Mouse (Mus musculus): ENCODE measurements at regions not wholly inside any gene's neighbourhood (a gene's known extent, or its start where the extent isn't known, plus 50 kb on each side); places are given as distances from the start of the nearest gene placed in this dataset.

DNA sequence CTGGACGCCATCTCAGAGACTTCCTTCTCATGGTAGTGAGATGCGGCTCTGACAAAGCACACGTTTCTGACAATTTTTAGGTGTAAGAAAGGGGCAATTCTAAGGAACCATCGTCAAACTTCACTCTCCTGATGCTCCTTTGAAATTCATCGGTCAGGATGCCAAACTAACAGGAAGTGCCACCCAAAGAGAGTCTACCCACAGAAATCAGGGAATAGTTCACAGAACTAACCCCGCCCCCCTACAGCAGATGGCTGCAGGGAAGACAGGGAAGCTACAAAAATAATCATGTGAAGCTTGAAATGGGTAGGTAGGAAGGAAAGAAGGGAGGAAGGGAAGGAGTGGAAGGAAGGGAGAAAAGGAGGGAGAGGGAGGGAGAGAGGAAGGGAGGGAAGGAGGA is 240.1 kb upstream of the Eif4g2 start:
- DNase-seq, result no peak

- no peak for DNase-seq
These were observed 237.1 kb upstream of the Eif4g2 start for GRCm38 (mm10) chr7:111319917-111320316.

DNA sequence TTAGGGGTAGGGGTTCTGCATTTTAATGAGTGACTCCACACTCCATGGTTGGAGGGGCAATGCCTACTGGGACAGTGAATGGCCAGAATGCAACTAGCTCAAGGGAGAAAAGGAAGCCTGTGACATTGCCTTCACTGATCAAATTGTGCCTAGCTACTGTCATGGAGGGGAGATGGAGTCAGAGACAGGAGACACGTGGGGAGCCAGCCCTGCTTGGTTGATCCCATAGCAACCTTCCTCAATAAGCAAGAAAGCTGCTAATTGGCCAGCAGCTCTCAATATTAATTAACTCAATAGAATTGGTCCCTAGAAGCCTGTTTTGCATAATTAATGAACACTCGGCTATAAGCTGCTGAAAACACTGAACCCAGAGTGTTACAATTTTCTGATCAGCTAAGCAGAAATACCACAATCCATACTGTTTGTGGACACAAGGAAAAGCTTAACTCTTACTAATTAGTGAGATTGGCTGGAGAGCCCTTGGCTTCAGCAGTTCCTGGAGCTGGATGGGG is 233.7 kb upstream of the Eif4g2 start:
- DNase-seq, result no peak

DNA sequence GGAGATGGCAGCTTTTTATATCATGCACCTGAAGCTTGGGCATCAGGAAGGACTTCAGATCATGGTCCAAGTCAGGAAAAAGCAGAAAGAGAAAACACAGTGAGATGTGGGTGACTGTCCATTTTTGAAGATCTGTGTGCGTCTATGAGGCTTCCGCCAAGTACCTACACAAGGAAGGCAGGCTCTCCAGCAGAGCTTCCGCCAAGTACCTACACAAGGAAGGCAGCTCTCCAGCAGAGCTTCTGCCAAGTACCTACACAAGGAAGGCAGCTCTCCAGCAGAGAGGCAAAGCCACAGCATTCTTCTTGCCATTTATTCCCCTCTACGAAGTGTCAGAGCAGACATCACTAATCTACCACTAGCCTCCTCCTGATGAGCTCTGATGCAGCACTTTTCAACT is 231.1 kb upstream of the Eif4g2 start:
- DNase-seq, result no peak

- peak in 1 of 2 experiments; percentile 44 for DNase-seq
These were observed 222.4 kb upstream of the Eif4g2 start for GRCm38 (mm10) chr7:111305196-111305595.

DNA sequence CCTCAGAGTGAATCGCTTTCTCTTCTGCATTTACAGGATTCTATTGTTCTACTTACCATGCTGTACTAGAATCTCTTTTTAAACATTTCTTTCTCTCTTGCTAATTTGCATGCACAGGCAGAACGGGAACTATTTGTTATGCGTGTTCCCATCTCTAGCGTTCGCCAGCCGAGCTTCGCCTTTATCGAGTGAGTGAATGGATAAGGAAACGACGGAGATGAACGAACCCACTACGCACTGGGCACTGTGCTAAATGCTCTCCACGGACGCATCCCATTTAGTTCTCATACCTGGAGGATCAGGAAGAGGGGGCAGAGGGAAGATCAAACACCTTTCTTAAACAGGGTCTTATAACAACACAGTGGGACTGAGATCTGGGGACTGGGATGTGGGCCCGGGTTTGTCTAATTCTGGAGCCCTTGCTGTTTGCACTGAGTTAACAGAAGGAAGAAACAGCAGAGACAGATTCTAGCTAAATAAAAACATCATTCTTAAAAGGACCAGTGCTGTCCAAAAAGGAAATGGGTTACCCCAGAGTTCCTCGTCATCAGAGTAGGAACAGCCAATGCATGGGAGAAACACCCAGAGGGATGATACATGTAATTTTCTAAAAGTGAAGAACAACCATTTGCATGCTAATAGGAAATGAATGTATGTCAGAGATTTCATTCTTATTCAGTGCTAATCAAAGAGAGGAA is 219.1 kb upstream of the Eif4g2 start:
- DNase-seq, result no peak

GRCm38 (mm10) chr7:111297174-111297902 is 214.5 kb upstream of the Eif4g2 start:
- peak in 1 of 2 experiments; percentile 23 for DNase-seq

DNA sequence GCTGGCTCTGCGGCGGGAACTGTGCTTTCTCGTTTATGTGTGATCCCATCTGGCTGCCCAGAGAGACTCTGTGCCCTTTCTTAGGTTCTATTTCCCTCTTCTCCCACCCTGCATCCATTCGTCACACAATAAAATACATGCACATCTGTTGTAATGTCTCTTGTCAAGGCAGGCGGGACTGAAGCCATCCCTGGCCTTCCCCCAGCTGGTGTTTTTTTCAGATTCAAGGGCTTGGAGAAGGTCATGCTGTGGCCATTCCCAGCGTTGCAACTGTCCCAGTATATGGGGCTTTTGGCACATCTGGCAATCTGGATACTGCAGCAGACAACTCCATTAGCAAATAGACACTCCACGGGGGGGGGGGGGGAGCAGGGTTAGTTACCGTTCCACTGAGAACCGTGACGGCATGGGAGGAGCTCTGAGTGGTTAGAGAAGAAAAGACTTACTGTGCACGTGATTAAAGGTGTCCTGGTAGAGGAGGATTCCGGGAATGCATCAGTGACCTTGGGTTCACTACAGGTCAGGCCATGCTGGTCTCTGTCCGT is 200.7 kb upstream of the Eif4g2 start:
- DNase-seq, result no peak

GRCm38 (mm10) chr7:111282314-111282713 is 199.5 kb upstream of the Eif4g2 start:
- DNase-seq, result peak; percentile 71 to 74

- no peak for DNase-seq
These were observed 194.9 kb upstream of the Eif4g2 start for GRCm38 (mm10) chr7:111277703-111278102.

GRCm38 (mm10) chr7:111273839-111274238 is 191.0 kb upstream of the Eif4g2 start:
- DNase-seq, result no peak

GRCm38 (mm10) chr7:111270874-111271273 is 188.0 kb upstream of the Eif4g2 start:
- DNase-seq, result no peak

DNA sequence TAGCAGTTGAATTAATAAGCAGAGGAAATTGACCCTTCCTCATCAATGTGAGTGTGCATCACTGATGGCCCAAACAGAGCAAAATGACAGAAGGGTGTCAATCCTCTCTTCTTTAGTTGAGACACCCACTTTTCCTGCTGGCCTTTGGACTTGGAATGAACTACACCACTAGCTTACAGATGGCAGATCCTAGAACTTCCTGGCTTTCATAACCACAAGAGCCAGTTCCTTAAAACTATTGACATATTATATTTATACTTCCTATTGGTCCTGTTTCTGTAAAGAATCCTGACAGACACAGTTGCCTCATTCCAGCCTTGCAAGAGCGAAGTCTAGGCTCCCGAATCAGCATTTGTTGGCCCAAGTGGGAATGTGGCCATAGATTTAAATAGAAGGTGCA is 185.4 kb upstream of the Eif4g2 start:
- no peak for DNase-seq

DNA sequence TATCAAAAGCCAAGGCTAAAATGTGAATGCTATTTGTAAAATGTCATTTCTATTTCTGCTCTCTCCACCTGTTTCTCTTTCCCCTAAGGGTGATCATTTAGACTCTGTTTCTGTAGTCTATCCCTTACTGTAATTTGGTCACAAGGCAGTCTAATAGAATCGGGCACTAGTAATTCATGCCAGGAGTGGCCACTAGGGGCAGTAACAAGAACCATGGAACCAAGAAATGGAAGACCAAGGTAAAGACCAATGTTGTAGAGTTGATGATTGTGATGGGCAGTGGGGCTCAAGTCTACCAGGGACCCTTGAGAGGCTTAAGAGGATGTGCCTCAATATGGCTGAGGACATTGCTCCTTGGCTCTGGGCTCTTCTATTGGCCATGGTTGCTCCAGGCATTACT is 180.5 kb upstream of the Eif4g2 start:
- peak in 1 of 2 experiments; percentile 34 for DNase-seq

DNA sequence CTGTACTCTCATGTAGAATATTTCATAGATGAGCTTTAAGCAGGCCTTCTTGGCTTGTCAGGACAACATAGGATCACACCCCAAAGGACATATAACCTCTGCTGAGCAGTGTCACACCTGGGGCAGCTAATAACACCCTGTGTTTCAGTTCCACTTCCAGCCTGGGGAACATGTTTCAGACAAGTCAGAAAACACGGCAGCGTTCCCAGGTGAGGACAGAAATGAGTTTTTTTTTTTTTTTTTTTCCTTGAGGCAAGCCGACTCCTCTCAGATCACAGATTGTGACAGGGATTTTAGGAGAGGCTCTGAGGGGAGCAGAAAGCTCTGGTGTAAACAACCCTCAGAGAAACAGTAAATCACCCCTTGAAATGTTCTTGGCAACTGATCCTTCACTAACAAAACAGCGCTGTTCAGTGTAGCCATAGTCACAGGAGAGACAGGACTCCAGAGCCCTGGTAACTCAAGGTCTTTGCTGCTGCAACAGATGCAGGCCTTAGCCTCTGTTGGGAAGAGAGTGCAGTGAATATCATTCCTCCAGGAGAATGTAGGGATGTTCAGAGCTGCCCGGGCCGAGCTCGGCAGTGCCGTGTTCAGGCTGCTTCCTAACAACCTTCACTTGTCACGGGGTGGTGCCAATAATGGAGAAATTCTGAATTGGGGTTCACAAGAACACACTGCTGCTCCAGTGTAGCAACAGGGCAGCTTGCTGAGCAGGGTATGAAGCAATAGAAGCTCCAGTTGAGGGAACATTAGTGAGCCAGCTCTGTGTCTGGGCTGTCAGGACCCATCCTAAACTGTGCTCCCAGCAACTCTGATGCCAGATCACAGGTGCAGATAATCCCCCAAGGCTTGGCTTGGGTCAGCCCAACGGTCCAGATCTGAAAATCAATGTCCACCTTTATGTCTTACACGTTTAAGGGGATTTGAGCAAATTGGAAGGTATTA is 177.1 kb upstream of the Eif4g2 start:
- DNase-seq, result no peak

DNA sequence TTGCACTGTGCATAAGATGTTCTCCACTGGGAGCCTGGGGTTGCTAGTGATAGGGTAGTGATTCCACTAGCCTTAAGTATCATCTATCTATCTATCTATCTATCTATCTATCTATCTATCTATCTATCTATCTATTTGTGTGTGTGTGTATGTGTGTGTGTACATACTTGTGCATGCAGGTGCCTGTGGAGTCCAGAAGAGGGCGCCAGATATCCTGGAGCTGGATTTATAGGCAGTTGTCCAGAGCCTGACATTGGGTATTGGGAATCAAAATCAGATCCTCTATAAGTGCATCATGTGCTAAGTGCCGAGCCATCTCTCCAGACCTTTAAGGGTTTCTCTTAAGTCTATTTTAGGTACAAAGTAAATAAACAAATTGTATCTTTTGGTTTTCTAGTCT is 175.0 kb upstream of the Eif4g2 start:
- no peak for DNase-seq

- DNase-seq, result no peak
These were observed 173.4 kb upstream of the Eif4g2 start for GRCm38 (mm10) chr7:111256199-111256598.

- DNase-seq, result peak; percentile 75 to 95
These were observed 166.8 kb upstream of the Eif4g2 start for GRCm38 (mm10) chr7:111249606-111250005.

- no peak for DNase-seq
These were observed 162.7 kb upstream of the Eif4g2 start for GRCm38 (mm10) chr7:111245488-111245887.

DNA sequence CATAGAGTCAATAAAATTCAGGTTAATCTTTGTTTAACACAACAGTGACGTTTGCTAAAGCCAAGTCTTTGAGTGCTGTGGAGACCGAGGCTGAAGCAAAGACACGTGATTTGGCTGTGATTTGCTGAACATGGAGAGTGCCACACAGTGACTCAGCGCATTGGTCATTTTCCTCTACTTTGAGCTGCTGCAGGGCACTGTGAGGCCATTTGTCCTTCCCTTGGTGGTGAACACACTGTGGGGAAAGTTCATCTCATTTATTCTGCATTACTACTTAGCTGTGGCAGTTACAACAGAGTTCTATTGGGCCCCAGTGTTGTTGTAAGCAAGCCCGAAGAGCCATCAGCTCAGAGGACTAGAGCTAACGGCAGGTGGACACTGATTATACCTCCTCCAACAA is 162.2 kb upstream of the Eif4g2 start:
- no peak for DNase-seq

- DNase-seq, result no peak
These were observed 161.0 kb upstream of the Eif4g2 start for GRCm38 (mm10) chr7:111243831-111244230.

DNA sequence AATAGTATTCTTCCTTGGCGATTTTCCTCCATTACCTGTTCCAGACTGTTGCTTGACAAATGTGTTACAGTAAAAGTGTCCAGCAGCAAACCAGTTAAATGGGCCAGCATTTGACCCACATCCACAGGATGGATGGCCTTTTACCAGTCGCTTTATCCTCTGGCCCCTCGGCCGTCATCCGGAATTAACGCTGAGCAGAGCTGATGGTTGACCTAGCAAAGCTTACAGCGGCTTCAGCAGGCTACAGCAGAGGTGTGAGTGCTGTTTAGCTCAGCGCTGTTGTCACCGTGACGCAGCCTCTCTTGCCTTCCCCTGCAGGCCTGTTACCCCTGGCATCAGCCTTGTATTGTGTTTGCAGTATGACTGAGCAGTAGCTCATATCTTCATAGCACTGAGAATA is 159.8 kb upstream of the Eif4g2 start:
- DNase-seq, result no peak

GRCm38 (mm10) chr7:111241538-111241937 is 158.7 kb upstream of the Eif4g2 start:
- DNase-seq, result peak; percentile 40 to 76

All from kidney, postnatal 36 days (tissue).